Mouse (Mus musculus) limb, embryonic 12.5 days (tissue): Measurements from ENCODE around the gene Cd163. TPM values are rescaled to one million over a fixed set of nuclear protein-coding genes. Genes with fewer than 3 reads are reported as not detected.

ENCODE experiments used
- ATAC-seq: fragments of 200-750 bp; cut with Nextera tagmentation; 2 replicates; pipeline ENCODE4 v1.8.0; 2017; ENCODE audit warnings: low read depth, moderate TSS enrichment; ENCODE audit not compliant: insufficient number of reproducible peaks, insufficient read depth, low FRiP score, low TSS enrichment
- H3K27ac ChIP-seq: fragments of 300-500 bp; sonication (generic); 2 replicates; pipeline ENCODE4 v1.5.1; 2016; ENCODE audit warnings: mild to moderate bottlenecking, moderate library complexity
- H3K27me3 ChIP-seq: fragments of 300-500 bp; sonication (generic); 2 replicates; pipeline ENCODE4 v1.6.1; 2016; ENCODE audit warnings: mild to moderate bottlenecking, moderate library complexity
- H3K36me3 ChIP-seq: fragments of 300-500 bp; sonication (generic); 2 replicates; pipeline ENCODE4 v1.6.1; 2016; ENCODE audit warnings: mild to moderate bottlenecking, moderate library complexity
- H3K4me1 ChIP-seq: fragments of 300-500 bp; sonication (generic); replicated peaks from 2 replicates; pipeline ENCODE4 v1.6.1; 2016
- H3K4me2 ChIP-seq: fragments of 300-500 bp; sonication (generic); 2 replicates; pipeline ENCODE4 v1.6.1; 2016; ENCODE audit warnings: mild to moderate bottlenecking, moderate library complexity
- H3K4me3 ChIP-seq: fragments of 300-500 bp; sonication (generic); replicated peaks from 2 replicates; pipeline ENCODE4 v1.5.1; 2016; ENCODE audit warnings: mild to moderate bottlenecking
- H3K9ac ChIP-seq: fragments of 300-500 bp; sonication (generic); replicated peaks from 2 replicates; pipeline ENCODE4 v1.6.1; 2016; ENCODE audit warnings: mild to moderate bottlenecking, moderate library complexity
- H3K9me3 ChIP-seq: fragments of 300-500 bp; sonication (generic); 2 replicates; pipeline ENCODE4 v1.6.1; 2016; ENCODE audit warnings: mild to moderate bottlenecking, moderate library complexity
- WGBS: fragments of 180-500 bp; shearing (Covaris S2); methylation state at CpG from one replicate; pipeline ENCODE4 v1.1.7; 2016; 5-methylcytosine and 5-hydroxymethylcytosine counted together
- polyA plus RNA-seq: library from polyadenylated mRNA; unstranded; fragments of >200 nt; fragmentation: Nextera tagmentation; extraction: Ambion mirVana; gene quantifications from 2 replicates; pipeline ENCODE4 v1.2.1, GENCODE M21; 2016

Cd163 gene
- polyA plus RNA-seq, 1 experiment from 2014 or later: not detected

- Histone ChIP-seq H3K9ac (no peak overlapping the region), H3K9me3 (no peaks in the 10 kb centered on the region), H3K36me3 (no peaks in the 10 kb centered on the region), H3K4me2 (no peak overlapping the region), H3K27ac (no peak overlapping the region), H3K4me3 (no peak overlapping the region), H3K27me3 (no peaks in the 10 kb centered on the region), H3K4me1 (no peaks in the 10 kb centered on the region)
- ATAC-seq: no peak
- WGBS: 81% methylated on average over 6 of the region's 6 CpGs
Observed at GRCm38 (mm10) chr6:124312292-124312691, 7.8 kb downstream of the Cd163 start.

GRCm38 (mm10) chr6:124320371-124320770, 15.9 kb downstream of the Cd163 start:
- Histone ChIP-seq H3K27ac (no peak overlapping the region), H3K9me3 (no peaks in the 10 kb centered on the region), H3K4me1 (no peaks in the 10 kb centered on the region), H3K9ac (no peak overlapping the region), H3K27me3 (no peaks in the 10 kb centered on the region), H3K4me2 (no peak overlapping the region), H3K36me3 (no peaks in the 10 kb centered on the region), H3K4me3 (no peak overlapping the region)
- ATAC-seq: no peak
- 67% methylated on average over 6 of the region's 6 CpGs for WGBS

GRCm38 (mm10) chr6:124321481-124322475, 17.3 kb downstream of the Cd163 start:
- H3K27me3 ChIP-seq: no peaks in the 10 kb centered on the region
- H3K9ac ChIP-seq: no peak overlapping the region
- ATAC-seq: no peak
- 79% methylated on average over 16 of the region's 16 CpGs for WGBS
- H3K27ac ChIP-seq: no peak overlapping the region
- H3K9me3 ChIP-seq: no peaks in the 10 kb centered on the region
- H3K4me3 ChIP-seq: no peak overlapping the region
- no peaks in the 10 kb centered on the region for H3K36me3 ChIP-seq
- no peaks in the 10 kb centered on the region for H3K4me1 ChIP-seq
- H3K4me2 ChIP-seq: no peak overlapping the region

- Histone ChIP-seq H3K27me3 (no peaks in the 10 kb centered on the region), H3K36me3 (no peaks in the 10 kb centered on the region), H3K27ac (no peak overlapping the region), H3K4me3 (no peak overlapping the region), H3K9me3 (no peaks in the 10 kb centered on the region), H3K4me2 (no peak overlapping the region), H3K9ac (no peak overlapping the region), H3K4me1 (no peaks in the 10 kb centered on the region)
- no peak for ATAC-seq
- WGBS: 90% methylated on average over 3 of the region's 3 CpGs
Observed at GRCm38 (mm10) chr6:124328394-124328991, 24.0 kb downstream of the Cd163 start.

GRCm38 (mm10) chr6:124329622-124330021, 25.2 kb downstream of the Cd163 start:
- H3K4me1 ChIP-seq: no peaks in the 10 kb centered on the region
- H3K27ac ChIP-seq: no peak overlapping the region
- H3K4me2 ChIP-seq: no peak overlapping the region
- H3K9ac ChIP-seq: no peak overlapping the region
- 89% methylated on average over 7 of the region's 7 CpGs for WGBS
- H3K36me3 ChIP-seq: no peaks in the 10 kb centered on the region
- no peak overlapping the region for H3K4me3 ChIP-seq
- H3K27me3 ChIP-seq: no peaks in the 10 kb centered on the region
- ATAC-seq: no peak
- H3K9me3 ChIP-seq: no peaks in the 10 kb centered on the region

GRCm38 (mm10) chr6:124345096-124345495, 40.6 kb downstream of the Cd163 start:
- Histone ChIP-seq H3K9ac (no peak overlapping the region), H3K4me1 (no peaks in the 10 kb centered on the region), H3K4me3 (no peak overlapping the region), H3K27me3 (no peaks in the 10 kb centered on the region), H3K36me3 (no peaks in the 10 kb centered on the region), H3K4me2 (no peak overlapping the region), H3K9me3 (no peaks in the 10 kb centered on the region), H3K27ac (no peak overlapping the region)
- ATAC-seq: no peak
- 36% methylated on average over 4 of the region's 4 CpGs for WGBS

- ATAC-seq: no peak
- Histone ChIP-seq H3K4me3 (no peak overlapping the region), H3K27me3 (no peaks in the 10 kb centered on the region), H3K4me2 (no peak overlapping the region), H3K4me1 (no peaks in the 10 kb centered on the region), H3K9me3 (no peaks in the 10 kb centered on the region), H3K9ac (no peak overlapping the region), H3K27ac (no peak overlapping the region), H3K36me3 (no peaks in the 10 kb centered on the region)
- WGBS: 81% methylated on average over 6 of the region's 6 CpGs
Observed at GRCm38 (mm10) chr6:124346613-124347012, 42.2 kb downstream of the Cd163 start.

GRCm38 (mm10) chr6:124353246-124353645, 48.8 kb downstream of the Cd163 start:
- Histone ChIP-seq H3K9ac (no peak overlapping the region), H3K9me3 (no peaks in the 10 kb centered on the region), H3K27ac (no peak overlapping the region), H3K36me3 (no peaks in the 10 kb centered on the region), H3K4me2 (no peak overlapping the region), H3K4me1 (no peaks in the 10 kb centered on the region), H3K27me3 (no peaks in the 10 kb centered on the region), H3K4me3 (no peak overlapping the region)
- 89% methylated on average over 2 of the region's 2 CpGs for WGBS
- no peak for ATAC-seq

- Histone ChIP-seq H3K4me1 (no peaks in the 10 kb centered on the region), H3K4me3 (no peak overlapping the region), H3K27ac (no peak overlapping the region), H3K27me3 (no peaks in the 10 kb centered on the region), H3K9me3 (no peaks in the 10 kb centered on the region), H3K4me2 (no peak overlapping the region), H3K9ac (no peak overlapping the region), H3K36me3 (no peaks in the 10 kb centered on the region)
- ATAC-seq: no peak
- 83% methylated on average over 6 of the region's 6 CpGs for WGBS
Observed at GRCm38 (mm10) chr6:124358953-124359352, 54.5 kb downstream of the Cd163 start.

GRCm38 (mm10) chr6:124360549-124360948, 56.1 kb downstream of the Cd163 start:
- no peak overlapping the region for H3K4me2 ChIP-seq
- no peak overlapping the region for H3K9ac ChIP-seq
- no peak overlapping the region for H3K4me3 ChIP-seq
- H3K36me3 ChIP-seq: no peaks in the 10 kb centered on the region
- no peaks in the 10 kb centered on the region for H3K27me3 ChIP-seq
- ATAC-seq: no peak
- H3K9me3 ChIP-seq: no peaks in the 10 kb centered on the region
- H3K27ac ChIP-seq: no peak overlapping the region
- 43% methylated on average over 6 of the region's 6 CpGs for WGBS
- no peaks in the 10 kb centered on the region for H3K4me1 ChIP-seq

- Histone ChIP-seq H3K27ac (no peak overlapping the region), H3K4me3 (no peak overlapping the region), H3K9me3 (no peaks in the 10 kb centered on the region), H3K4me1 (no peaks in the 10 kb centered on the region), H3K36me3 (no peaks in the 10 kb centered on the region), H3K4me2 (no peak overlapping the region), H3K27me3 (no peaks in the 10 kb centered on the region), H3K9ac (no peak overlapping the region)
- WGBS: 70% methylated on average over 5 of the region's 5 CpGs
- no peak for ATAC-seq
Observed at GRCm38 (mm10) chr6:124364328-124364727, 59.9 kb downstream of the Cd163 start.
